Mouse (Mus musculus) lung, postnatal 0 days (tissue): ENCODE measurements around the gene Sys1.

Source experiments
- CTCF ChIP-seq: IDR thresholded peaks from 2 replicates; pipeline ENCODE4 v1.5.1; 2016; ENCODE audit warnings: antibody characterized with exemption, mild to moderate bottlenecking
- EP300 ChIP-seq: IDR thresholded peaks from 2 replicates; pipeline ENCODE4 v1.6.1; 2016; ENCODE audit warnings: antibody characterized with exemption, mild to moderate bottlenecking, control low read depth

- TF ChIP-seq CTCF (no peak), EP300 (no peak)
Observed at GRCm38 (mm10) chr2:164422675-164423393, 33.9 kb upstream of the Sys1 start.
